Mouse (Mus musculus) forebrain, embryonic 12.5 days (tissue): ENCODE results near the gene Sox18. TPM values are rescaled to one million over a fixed set of nuclear protein-coding genes. Genes with fewer than 3 reads are reported as not detected.

ENCODE experiments used
- ATAC-seq: fragments of 200-750 bp; cut with Nextera tagmentation; 2 replicates; pipeline ENCODE4 v1.8.0; 2017; ENCODE audit warnings: moderate TSS enrichment; ENCODE audit not compliant: low FRiP score
- H3K27ac ChIP-seq: fragments of 300-500 bp; sonication (generic); 2 replicates; pipeline ENCODE4 v1.5.1; 2016; ENCODE audit warnings: mild to moderate bottlenecking
- H3K27me3 ChIP-seq: fragments of 300-500 bp; sonication (generic); 2 replicates; pipeline ENCODE4 v1.6.1; 2016; ENCODE audit warnings: mild to moderate bottlenecking
- H3K36me3 ChIP-seq: fragments of 300-500 bp; sonication (generic); replicated peaks from 2 replicates; pipeline ENCODE4 v1.6.1; 2016; ENCODE audit warnings: mild to moderate bottlenecking
- H3K4me1 ChIP-seq: fragments of 300-500 bp; sonication (generic); 2 replicates; pipeline ENCODE4 v1.6.1; 2016
- H3K4me2 ChIP-seq: fragments of 300-500 bp; sonication (generic); 2 replicates; pipeline ENCODE4 v1.6.1; 2016; ENCODE audit warnings: mild to moderate bottlenecking, moderate library complexity
- H3K4me3 ChIP-seq: fragments of 300-500 bp; sonication (generic); replicated peaks from 2 replicates; pipeline ENCODE4 v1.5.1; 2016; ENCODE audit warnings: mild to moderate bottlenecking
- H3K9ac ChIP-seq: fragments of 300-500 bp; sonication (generic); 2 replicates; pipeline ENCODE4 v1.6.1; 2016; ENCODE audit warnings: mild to moderate bottlenecking
- H3K9me3 ChIP-seq: fragments of 300-500 bp; sonication (generic); 2 replicates; pipeline ENCODE4 v1.6.1; 2016
- WGBS: fragments of 180-500 bp; shearing (Covaris S2); methylation state at CpG from one replicate; pipeline ENCODE4 v1.1.7; 2016; 5-methylcytosine and 5-hydroxymethylcytosine counted together
- polyA plus RNA-seq: library from polyadenylated mRNA; unstranded; fragments of >200 nt; fragmentation: Nextera tagmentation; extraction: Ambion mirVana; gene quantifications from 2 replicates; pipeline ENCODE4 v1.2.1, GENCODE M21; 2016

Gene Sox18
- polyA plus RNA-seq, 1 experiment from 2014 or later = 15.2 TPM

- ATAC-seq = no peak
- H3K36me3 ChIP-seq = peaks cover 85% of the 10 kb centered on the region
- H3K27ac ChIP-seq = no peak overlapping the region
- 93% methylated on average over 3 of the region's 3 CpGs for WGBS
- no peak overlapping the region for H3K4me2 ChIP-seq
- no peaks in the 10 kb centered on the region for H3K4me1 ChIP-seq
- no peaks in the 10 kb centered on the region for H3K27me3 ChIP-seq
- H3K9ac ChIP-seq = no peak overlapping the region
- no peak overlapping the region for H3K4me3 ChIP-seq
- no peaks in the 10 kb centered on the region for H3K9me3 ChIP-seq
Observed at GRCm38 (mm10) chr2:181635865-181636264, 35.6 kb downstream of the Sox18 start.

DNA sequence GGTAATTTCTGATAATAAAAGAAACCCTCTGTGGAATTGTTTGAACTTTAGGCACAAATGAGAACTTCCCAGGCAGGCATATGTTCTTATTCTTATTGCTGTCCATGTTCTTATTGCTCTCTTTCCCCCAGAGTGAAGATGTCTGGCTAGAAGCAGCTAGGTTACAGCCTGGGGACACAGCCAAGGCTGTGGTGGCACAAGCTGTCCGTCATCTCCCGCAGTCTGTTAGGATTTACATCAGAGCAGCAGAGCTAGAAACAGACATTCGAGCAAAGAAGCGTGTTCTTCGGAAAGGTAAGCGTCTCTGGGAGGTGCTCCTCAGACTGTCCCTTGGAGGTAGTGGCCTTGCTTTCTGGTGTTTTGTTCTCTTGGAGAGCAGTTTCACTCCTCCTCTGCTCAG lies 38.8 kb downstream of the Sox18 start:
- H3K27me3 ChIP-seq = no peaks in the 10 kb centered on the region
- no peak for ATAC-seq
- WGBS = 96% methylated on average over 6 of the region's 6 CpGs
- no peak overlapping the region for H3K4me2 ChIP-seq
- no peaks in the 10 kb centered on the region for H3K4me1 ChIP-seq
- no peaks in the 10 kb centered on the region for H3K9me3 ChIP-seq
- no peak overlapping the region for H3K4me3 ChIP-seq
- H3K36me3 ChIP-seq = peaks cover 74% of the 10 kb centered on the region
- no peak overlapping the region for H3K9ac ChIP-seq
- no peak overlapping the region for H3K27ac ChIP-seq

GRCm38 (mm10) chr2:181628471-181628870 lies 43.0 kb downstream of the Sox18 start:
- Histone ChIP-seq H3K4me1 (no peaks in the 10 kb centered on the region), H3K9ac (no peak overlapping the region), H3K4me3 (no peak overlapping the region), H3K27me3 (no peaks in the 10 kb centered on the region), H3K27ac (no peak overlapping the region), H3K36me3 (peaks cover 49% of the 10 kb centered on the region), H3K4me2 (no peak overlapping the region), H3K9me3 (no peaks in the 10 kb centered on the region)
- ATAC-seq = no peak

GRCm38 (mm10) chr2:181623401-181623800 lies 48.0 kb downstream of the Sox18 start:
- H3K4me3 ChIP-seq = no peak overlapping the region
- no peak overlapping the region for H3K27ac ChIP-seq
- no peaks in the 10 kb centered on the region for H3K27me3 ChIP-seq
- no peak for ATAC-seq
- H3K4me2 ChIP-seq = no peak overlapping the region
- H3K36me3 ChIP-seq = peaks cover 50% of the 10 kb centered on the region
- H3K9ac ChIP-seq = no peak overlapping the region
- no peaks in the 10 kb centered on the region for H3K9me3 ChIP-seq
- H3K4me1 ChIP-seq = no peaks in the 10 kb centered on the region

Other genes with a start within 250 kb of the Sox18 start
- 14.4 and 16.1 TPM in 2 replicates for gene Zbtb46, start 212.2 kb downstream of the Sox18 start, polyA plus RNA-seq
- 0.10 TPM in 1 of 2 replicates, not detected in the other for gene Abhd16b, start 178.4 kb downstream of the Sox18 start, polyA plus RNA-seq
- 133 and 134 TPM in 2 replicates for gene Tpd52l2, start 174.5 kb downstream of the Sox18 start, polyA plus RNA-seq
- gene Dnajc5, start 151.2 kb downstream of the Sox18 start, polyA plus RNA-seq = 129 and 134 TPM in 2 replicates
- gene Uckl1, start 86.7 kb downstream of the Sox18 start, polyA plus RNA-seq = 50.7 and 50.8 TPM in 2 replicates
- 75.6 and 76.9 TPM in 2 replicates for gene Prpf6, start 79.8 kb downstream of the Sox18 start, polyA plus RNA-seq
- 70.9 and 74.5 TPM in 2 replicates for gene Zfp512b, start 78.8 kb downstream of the Sox18 start, polyA plus RNA-seq
- gene Samd10, start 72.4 kb downstream of the Sox18 start, polyA plus RNA-seq = 71.3 and 73.8 TPM in 2 replicates
- 0.28 TPM in 1 of 2 replicates, not detected in the other for gene Gm29797, start 14.6 kb downstream of the Sox18 start, polyA plus RNA-seq
- gene Tcea2, start 8.7 kb upstream of the Sox18 start, polyA plus RNA-seq = 23.2 and 28.2 TPM in 2 replicates
- gene Rgs19, start 22.3 kb upstream of the Sox18 start, polyA plus RNA-seq = 47.5 and 47.6 TPM in 2 replicates
- gene Lkaaear1, start 26.8 kb upstream of the Sox18 start, polyA plus RNA-seq = not detected in 2 replicates
- 28.4 and 29.2 TPM in 2 replicates for gene Oprl1, start 43.4 kb upstream of the Sox18 start, polyA plus RNA-seq
- 51.9 and 60.8 TPM in 2 replicates for gene Myt1, start 91.7 kb upstream of the Sox18 start, polyA plus RNA-seq
- 36.2 and 36.9 TPM in 2 replicates for gene Pcmtd2, start 166.2 kb upstream of the Sox18 start, polyA plus RNA-seq
- gene Polr3k, start 192.7 kb upstream of the Sox18 start, polyA plus RNA-seq = 100.0 and 104 TPM in 2 replicates